Mouse (Mus musculus) adrenal gland, postnatal 10 days (tissue): ENCODE results near the gene Vps26a. TPM values are rescaled to one million over a fixed set of nuclear protein-coding genes. Genes with fewer than 3 reads are reported as not detected.
"Not testable (repeated sequence)": the region's sequence is repeated elsewhere in the genome, so short reads cannot be mapped to it uniquely, and the experiment has no call there.

Experiments used
- DNase-seq: peaks from one replicate; pipeline ENCODE4 v3.0.0; 2021; ENCODE audit warnings: mixed read lengths
- total RNA-seq, 2 experiments: library from RNA; stranded (reverse); gene quantifications; 2 replicates each; pipeline ENCODE4 v1.2.3; 2021

Vps26a gene
- total RNA-seq, 2 experiments from 2014 or later, result 42.9 to 48.3 TPM

GRCm38 (mm10) chr10:62500916-62501615, 14.5 kb upstream of the Vps26a start:
- no peak for DNase-seq

- DNase-seq, result peak; percentile 72
Observed at GRCm38 (mm10) chr10:62500088-62500915, 13.7 kb upstream of the Vps26a start.

- not testable (repeated sequence) for DNase-seq
Observed at GRCm38 (mm10) chr10:62491681-62492080, 5.1 kb upstream of the Vps26a start.

- DNase-seq, result peak; percentile 62
Observed at GRCm38 (mm10) chr10:62488266-62488665, 1.7 kb upstream of the Vps26a start.

- DNase-seq, result peak; percentile 71
Observed at GRCm38 (mm10) chr10:62485878-62486582, 575 bp downstream of the Vps26a start.

GRCm38 (mm10) chr10:62481108-62481852, 5.3 kb downstream of the Vps26a start:
- DNase-seq, result no peak

GRCm38 (mm10) chr10:62476980-62477379, 9.6 kb downstream of the Vps26a start:
- DNase-seq, result no peak

GRCm38 (mm10) chr10:62474944-62475343, 11.7 kb downstream of the Vps26a start:
- DNase-seq, result no peak

- DNase-seq, result no peak
Observed at GRCm38 (mm10) chr10:62471105-62471504, 15.5 kb downstream of the Vps26a start.

- DNase-seq, result no peak
Observed at GRCm38 (mm10) chr10:62469736-62470135, 16.9 kb downstream of the Vps26a start.

GRCm38 (mm10) chr10:62461321-62461720, 25.3 kb downstream of the Vps26a start:
- DNase-seq, result no peak

- not testable (repeated sequence) for DNase-seq
Observed at GRCm38 (mm10) chr10:62452001-62452400, 34.6 kb downstream of the Vps26a start.

GRCm38 (mm10) chr10:62450280-62450640, 36.3 kb downstream of the Vps26a start:
- DNase-seq, result no peak

GRCm38 (mm10) chr10:62449364-62450279, 37.0 kb downstream of the Vps26a start, which contains the start of the genes 4930507D05Rik and Supv3l1:
TSS of gene 4930507D05Rik (plus strand) at chr10:62449489.
TSS of gene Supv3l1 (minus strand) at chr10:62449738.
- peak; percentile 96 for DNase-seq

GRCm38 (mm10) chr10:62430427-62430826, 56.2 kb downstream of the Vps26a start:
- DNase-seq, result no peak

- no peak for DNase-seq
Observed at GRCm38 (mm10) chr10:62425081-62425871, 61.3 kb downstream of the Vps26a start.

- DNase-seq, result no peak
Observed at GRCm38 (mm10) chr10:62422255-62422654, 64.3 kb downstream of the Vps26a start, which contains the start of gene Hkdc1. TSS of gene Hkdc1 (minus strand) at chr10:62422491.

- no peak for DNase-seq
Observed at GRCm38 (mm10) chr10:62421127-62421526, 65.5 kb downstream of the Vps26a start.

- DNase-seq, result no peak
Observed at GRCm38 (mm10) chr10:62420399-62420798, 66.2 kb downstream of the Vps26a start.

GRCm38 (mm10) chr10:62419422-62419821, 67.2 kb downstream of the Vps26a start:
- no peak for DNase-seq
